Mouse (Mus musculus) layer of hippocampus, postnatal 25 days (tissue): ENCODE data around the gene Pnkp. TPM values are rescaled to one million over a fixed set of nuclear protein-coding genes. Genes with fewer than 3 reads are reported as not detected.

Experiments used
- DNase-seq, 2 experiments: peaks; one replicate each; pipeline ENCODE4 v3.0.0; 2022; ENCODE audit warnings: mixed read lengths in 2 of 2, low spot score in 1 of 2; ENCODE audit errors: extremely low spot score in 1 of 2
- total RNA-seq, 2 experiments: library from RNA; stranded (reverse); gene quantifications; 2 replicates each; pipeline ENCODE4 v1.2.3; 2021

Pnkp gene
- total RNA-seq, 2 experiments from 2014 or later, result 31.1 to 34.0 TPM

GRCm38 (mm10) chr7:44824872-44825271 lies 32.1 kb upstream of the Pnkp start:
- peak; percentile 66 to 89 for DNase-seq

DNA sequence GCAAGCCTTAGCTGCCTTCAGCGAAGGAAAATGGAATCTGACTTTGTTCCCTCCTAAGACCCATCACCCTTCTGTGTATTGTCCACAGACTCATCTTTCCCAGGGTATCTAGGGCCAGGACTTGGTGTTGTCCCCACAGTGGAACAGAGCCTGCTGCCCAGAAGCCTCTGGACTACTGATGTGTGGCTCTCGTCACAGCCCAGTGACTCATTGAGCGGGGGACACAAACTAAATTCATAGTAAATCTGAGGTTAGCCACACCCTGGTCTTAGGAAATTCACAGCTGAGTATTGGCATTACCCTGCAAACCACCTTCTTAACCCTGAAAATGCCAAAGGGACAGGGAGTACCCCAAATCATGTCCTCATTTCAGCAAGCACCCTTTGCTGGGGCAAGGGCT lies 30.2 kb upstream of the Pnkp start:
- DNase-seq, result no peak

DNA sequence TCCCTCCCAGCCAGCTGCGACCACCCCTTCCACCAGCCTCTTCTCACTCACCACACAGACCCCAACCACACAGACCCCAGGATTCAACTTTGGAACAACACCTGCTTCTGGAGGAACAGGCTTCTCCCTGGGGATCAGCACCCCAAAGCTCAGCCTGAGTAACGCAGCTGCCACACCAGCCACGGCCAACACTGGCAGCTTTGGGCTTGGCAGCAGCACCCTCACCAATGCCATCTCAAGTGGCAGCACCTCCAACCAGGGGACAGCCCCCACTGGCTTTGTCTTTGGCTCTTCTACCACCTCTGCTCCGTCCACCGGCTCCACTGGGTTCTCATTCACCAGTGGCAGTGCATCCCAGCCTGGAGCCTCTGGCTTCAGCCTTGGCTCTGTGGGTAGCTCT lies 28.2 kb upstream of the Pnkp start:
- no peak for DNase-seq

DNA sequence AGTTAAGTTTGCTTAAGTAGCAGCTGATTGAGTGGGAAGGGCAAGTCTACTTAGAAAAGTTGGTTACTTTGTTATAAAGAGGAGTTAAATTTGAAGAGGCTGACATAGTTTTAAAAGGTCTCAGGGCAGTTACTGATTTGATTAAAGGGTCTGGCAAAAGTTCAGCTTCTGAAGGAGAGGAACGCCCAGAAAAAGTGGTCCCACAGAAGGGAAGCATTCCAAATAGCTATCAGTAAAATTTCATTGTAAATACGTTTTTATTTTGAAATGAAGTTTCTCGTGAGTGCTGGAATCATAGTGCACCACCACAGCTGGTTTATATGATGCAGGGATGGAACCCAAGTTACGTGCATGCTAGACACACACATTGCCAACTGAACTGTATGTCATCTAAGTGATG lies 24.2 kb upstream of the Pnkp start:
- DNase-seq, result no peak

GRCm38 (mm10) chr7:44835373-44836015 lies 21.4 kb upstream of the Pnkp start:
- DNase-seq, result no peak

DNA sequence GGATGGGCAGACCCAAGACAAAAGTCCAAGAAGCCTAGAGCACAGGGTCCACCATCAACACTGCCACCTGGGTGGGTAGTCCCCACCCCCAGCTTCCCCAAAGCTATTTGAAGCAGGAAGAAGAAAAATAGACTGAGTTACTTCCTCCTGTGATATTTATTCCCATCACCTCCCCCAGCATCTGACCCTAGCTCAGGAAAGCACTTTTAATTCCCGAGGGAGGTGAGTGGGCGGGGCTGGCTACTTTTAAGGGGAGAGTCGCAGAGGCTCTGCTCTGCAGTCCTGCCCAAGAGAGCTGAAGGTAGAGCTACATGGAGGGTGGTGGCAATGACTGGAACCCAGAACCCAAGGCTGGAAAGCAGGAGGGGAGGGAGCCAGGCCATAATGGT lies 20.9 kb upstream of the Pnkp start:
- DNase-seq, result no peak

GRCm38 (mm10) chr7:44836423-44837053 lies 20.4 kb upstream of the Pnkp start:
- DNase-seq, result no peak

DNA sequence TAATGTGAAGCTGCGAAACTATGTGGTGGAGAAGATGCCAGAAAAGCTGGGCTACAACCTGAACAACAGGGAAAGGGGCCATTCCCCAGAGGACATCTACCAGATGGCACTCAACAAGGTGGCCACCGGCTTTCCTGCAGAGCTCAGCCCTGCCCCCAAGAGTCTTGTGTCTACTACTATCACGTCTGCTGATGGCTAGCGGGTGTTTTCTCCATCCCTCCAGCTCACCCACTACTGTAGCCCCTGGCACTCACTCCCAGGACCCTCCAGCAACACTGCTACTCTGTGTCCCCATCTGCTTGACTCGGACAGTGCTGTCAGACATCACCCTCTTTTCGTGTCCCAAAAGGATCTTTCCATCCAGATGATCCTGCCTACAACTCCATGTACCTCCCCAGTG lies 18.9 kb upstream of the Pnkp start:
- DNase-seq, result no peak

DNA sequence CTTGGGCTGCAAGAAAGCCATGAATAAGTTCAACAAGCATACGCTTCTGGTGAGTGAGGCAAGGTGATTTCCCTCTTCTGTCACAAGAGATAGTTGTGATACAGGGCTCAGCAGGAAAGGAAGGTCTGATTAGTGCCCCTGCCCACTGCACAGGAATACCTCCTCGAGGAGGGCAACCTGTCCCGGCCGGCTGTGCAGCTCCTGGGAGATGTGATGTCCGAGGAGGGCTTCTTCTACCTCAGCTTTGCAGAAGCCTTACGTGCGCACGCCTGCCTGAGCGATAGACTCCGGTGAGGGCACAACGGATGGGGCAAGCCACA lies 17.8 kb upstream of the Pnkp start:
- no peak for DNase-seq

DNA sequence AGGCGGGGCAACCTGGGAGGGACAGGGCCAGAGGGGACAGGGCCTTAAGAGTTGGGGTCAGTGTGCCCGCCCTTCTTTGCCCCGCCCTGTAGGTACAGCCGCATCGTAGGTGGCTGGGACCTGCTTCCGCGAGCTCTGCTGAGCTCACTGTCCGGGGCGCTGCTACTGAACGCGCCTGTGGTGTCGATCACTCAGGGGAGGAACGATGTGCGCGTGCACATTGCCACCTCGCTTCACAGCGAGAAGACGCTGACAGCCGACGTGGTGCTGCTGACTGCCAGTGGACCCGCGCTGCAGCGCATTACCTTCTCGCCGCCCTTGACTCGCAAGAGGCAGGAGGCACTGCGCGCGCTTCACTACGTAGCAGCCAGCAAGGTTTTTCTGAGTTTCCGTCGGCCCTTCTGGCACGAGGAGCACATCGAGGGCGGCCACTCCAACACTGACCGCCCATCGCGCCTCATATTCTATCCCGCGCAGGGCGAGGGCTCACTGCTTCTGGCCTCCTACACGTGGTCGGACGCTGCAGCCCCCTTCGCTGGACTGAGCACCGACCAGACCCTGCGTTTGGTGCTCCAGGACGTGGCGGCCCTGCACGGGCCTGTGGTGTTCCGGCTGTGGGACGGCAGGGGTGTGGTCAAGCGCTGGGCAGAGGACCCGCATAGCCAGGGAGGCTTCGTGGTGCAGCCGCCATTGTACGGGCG lies 17.3 kb upstream of the Pnkp start:
- DNase-seq, result no peak

DNA sequence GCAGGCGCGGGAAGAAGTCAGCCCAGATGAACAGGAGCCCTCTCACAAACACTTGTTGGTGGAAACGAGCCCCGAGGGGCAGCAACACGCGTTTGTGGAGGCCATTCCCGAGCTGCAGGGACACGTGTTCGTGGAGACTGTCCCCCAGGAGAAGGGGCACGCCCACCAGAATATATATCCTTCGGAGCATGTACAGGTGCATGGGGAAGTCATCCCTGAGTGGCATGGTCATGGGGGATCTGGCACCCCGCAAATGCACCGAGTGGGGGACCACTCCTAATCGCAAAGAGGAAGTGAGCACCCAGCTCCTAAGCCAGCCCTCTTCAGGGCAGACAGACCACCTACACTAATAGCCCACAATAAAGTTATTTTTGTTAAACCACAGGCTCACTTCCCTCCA lies 16.5 kb upstream of the Pnkp start:
- DNase-seq, result no peak

- no peak for DNase-seq
Observed at GRCm38 (mm10) chr7:44841825-44842463, 15.0 kb upstream of the Pnkp start.

GRCm38 (mm10) chr7:44845006-44845405 lies 11.9 kb upstream of the Pnkp start:
- DNase-seq, result no peak

DNA sequence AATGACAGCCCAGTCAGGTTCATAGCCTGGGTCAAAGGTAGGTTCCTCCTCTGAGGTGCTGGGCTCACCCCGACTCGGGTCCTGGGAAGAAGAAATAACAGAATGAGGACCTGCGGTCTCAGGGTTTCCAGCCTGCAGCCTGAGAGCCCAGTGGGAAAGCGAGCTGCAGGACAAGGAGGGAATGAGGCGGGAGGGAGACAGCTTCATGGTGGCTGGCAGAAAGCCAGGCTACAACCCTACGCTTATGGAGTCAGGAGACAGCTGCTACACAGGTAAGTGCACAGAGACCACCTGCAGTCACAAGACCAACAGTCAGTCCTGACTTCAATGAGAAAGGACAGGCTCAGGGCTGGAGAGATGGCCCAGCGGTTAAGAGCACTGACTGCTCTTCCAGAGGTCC lies 10.1 kb upstream of the Pnkp start:
- DNase-seq, result no peak

- no peak for DNase-seq
Observed at GRCm38 (mm10) chr7:44847772-44848171, 9.2 kb upstream of the Pnkp start.

DNA sequence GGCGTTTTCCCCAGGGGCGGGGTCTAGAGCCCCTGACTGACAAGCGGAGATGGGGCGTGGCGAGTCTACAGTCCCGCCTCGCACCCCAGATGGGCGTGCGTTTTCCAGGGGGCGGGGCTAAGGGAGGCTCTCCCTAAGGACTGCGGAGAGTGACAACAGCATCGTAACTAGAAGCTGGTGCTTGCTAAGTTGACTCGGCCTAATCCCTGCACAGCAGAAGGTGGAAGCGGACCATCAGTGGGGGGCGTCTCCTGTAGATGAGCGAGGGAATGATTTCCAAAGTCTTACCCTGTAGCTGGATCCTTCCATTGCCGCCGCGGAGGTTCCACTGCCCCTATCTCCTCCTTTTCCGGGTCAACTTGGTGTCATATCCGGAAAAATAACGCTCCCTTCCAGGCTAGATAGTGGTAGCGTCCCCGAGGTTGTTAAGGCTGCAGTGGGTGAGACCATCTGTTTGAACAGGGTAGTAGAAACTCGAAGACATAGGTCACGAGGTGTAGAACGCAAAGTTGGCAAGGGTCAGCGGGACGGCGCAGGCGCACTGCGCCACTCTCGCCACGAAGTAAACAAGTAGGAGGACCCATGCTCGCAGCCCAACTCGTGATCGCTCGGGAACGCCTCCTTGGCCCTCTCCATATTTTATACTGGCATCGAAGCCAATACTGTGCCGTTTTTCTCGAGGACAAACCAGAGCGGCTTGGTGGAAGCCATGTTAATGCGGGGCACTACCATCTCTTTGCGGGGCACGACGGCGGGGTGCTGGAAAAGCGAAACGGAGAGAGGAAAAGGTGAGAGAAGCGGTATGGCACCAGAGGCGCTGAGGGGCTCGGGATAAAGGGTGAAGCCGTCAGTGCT lies 8.2 kb upstream of the Pnkp start, which contains the start of the genes Akt1s1 and Tbc1d17:
Akt1s1 (plus strand) TSS at position 431 of the 855 bp plus-strand sequence.
Tbc1d17 (minus strand) TSS at position 519 of the 855 bp plus-strand sequence.
- DNase-seq, result peak; percentile 97 to 98

DNA sequence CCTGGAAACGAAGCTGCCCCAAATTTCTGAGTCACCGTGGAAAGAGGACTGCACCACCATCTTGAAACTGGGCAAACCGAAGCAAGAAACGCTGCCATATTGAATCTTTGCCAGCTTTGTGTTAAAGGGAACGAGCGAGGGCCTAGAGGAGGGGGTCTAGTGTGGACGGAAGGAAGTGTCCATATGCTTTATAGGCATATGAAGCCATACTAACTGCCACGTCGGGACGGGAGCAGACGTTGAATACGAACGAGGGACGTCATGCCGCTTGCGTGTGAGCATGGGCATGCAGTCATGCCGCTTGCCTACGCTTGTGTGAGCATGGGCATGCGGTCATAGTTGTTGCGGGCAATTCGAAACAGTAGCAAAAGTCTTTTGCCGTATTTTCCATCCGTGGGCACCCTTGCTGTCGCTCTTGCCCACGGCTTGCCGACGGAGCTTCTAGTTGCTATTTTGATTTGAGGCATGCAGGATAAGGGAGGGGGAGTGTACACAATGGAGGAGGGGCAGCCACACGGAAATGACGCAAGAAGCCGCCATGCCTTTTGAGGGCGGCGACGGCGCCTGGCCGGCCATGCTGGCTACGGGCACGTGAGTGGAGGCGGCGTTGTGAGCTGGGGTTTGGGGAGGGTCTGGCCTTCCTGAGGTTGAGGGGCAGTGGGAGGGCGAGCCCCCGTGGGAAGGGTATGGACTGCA lies 7.4 kb upstream of the Pnkp start:
- peak; percentile 77 to 91 for DNase-seq

DNA sequence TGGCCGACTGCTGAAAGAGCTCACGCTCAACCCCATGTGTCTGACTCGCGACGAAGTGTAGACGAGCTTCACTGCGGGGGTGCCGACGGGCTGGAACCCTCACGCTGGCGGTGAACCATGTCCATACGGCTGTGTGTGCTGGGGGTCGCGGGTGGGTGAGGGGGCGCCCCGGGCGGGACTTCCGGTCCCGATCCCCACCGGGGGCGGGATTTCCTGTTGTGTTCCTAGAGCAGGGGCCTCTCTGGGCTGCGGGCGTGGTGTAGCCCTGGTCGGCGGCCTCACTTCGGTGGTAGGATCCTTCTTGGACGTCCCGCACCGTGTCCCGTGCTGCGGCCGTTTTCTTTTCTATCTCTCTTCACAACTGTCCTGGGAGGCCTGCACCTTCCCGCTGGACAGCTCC lies 6.8 kb upstream of the Pnkp start:
- peak in 1 of 2 experiments; percentile 68 for DNase-seq

DNA sequence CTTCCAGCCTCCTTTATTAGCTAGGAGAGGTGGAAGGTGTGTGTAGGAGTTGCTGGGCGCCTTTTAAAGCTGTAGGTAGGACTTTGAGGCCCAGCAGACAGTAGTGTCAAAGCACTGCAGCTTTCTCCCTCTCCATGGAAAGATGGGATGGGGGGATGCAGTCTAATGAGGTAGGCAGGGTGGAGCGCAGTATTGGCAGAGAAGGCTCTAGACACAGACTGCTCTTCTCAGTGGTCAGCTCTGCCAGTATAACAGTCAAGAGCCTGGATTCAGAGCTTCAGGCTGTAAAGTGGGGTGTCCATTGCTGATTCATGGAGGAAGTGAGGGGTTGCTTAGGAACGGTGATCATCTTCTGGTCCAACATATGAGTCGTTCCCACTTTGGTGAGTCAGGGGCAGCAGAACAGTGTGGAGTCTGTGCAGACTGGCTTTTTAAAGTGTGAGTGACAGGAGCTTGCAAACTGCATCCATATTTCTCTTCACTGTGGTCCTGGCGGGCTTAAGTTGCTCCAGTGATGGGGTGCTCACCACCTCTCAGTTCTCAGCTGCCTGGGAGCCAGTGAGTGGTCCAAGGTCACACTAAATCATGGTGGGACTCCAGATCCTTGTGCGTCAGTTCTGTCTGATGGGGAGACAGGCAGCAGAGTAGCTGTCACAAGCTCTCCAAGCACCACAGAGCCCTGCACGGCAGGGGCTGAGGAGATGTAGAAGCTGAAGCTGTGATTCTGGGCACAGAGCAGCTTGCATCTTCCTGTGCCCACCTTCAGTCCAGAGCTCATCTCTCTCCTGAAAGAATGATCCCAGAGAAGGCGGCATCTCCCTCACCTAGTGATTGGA lies 5.9 kb upstream of the Pnkp start:
- DNase-seq, result no peak
